Mouse (Mus musculus): ENCODE measurements at regions not wholly inside any gene's neighbourhood (a gene's known extent, or its start where the extent isn't known, plus 50 kb on each side); places are given as distances from the start of the nearest gene placed in this dataset.

GRCm38 (mm10) chr13:53934457-53934856 is 121.0 kb downstream of the Drd1 start:
- Histone ChIP-seq H3K4me3 (ENCODE audit: low read depth, low read length) (no peak overlapping the region), H3K4me1 (ENCODE audit: control insufficient read depth, insufficient read depth, low read length) (no peaks in the 10 kb centered on the region)
- ATAC-seq (ENCODE audit: low read depth): no peak

GRCm38 (mm10) chr13:53926128-53926527 is 129.4 kb downstream of the Drd1 start:
- no peak for ATAC-seq (ENCODE audit: low read depth)
- 84% methylated on average over 4 of the region's 4 CpGs for WGBS
- H3K27ac ChIP-seq (ENCODE audit: low read depth, low read length): no peak overlapping the region

More at GRCm38 (mm10) chr13:53934457-53934856, 121.0 kb downstream of the Drd1 start:
- Histone ChIP-seq H3K9ac (replicated peaks; ENCODE audit: low read depth, low read length) (no peak overlapping the region), H3K27ac (ENCODE audit: low read depth, low read length) (no peak overlapping the region), H3K9me3 (ENCODE audit: control insufficient read depth, low read length) (no peaks in the 10 kb centered on the region), H3K36me3 (ENCODE audit: control insufficient read depth, insufficient read depth, low read length) (no peaks in the 10 kb centered on the region), H3K4me2 (ENCODE audit: low read depth, low read length) (no peak overlapping the region), H3K27me3 (ENCODE audit: control insufficient read depth, insufficient read depth, low read length) (no peaks in the 10 kb centered on the region)
- 89% methylated on average over 6 of the region's 6 CpGs for WGBS

GRCm38 (mm10) chr13:53924433-53924832 is 131.1 kb downstream of the Drd1 start:
- ATAC-seq (ENCODE audit: low read depth): no peak

More at GRCm38 (mm10) chr13:53926128-53926527, 129.4 kb downstream of the Drd1 start:
- Histone ChIP-seq H3K9me3 (ENCODE audit: control insufficient read depth, low read length) (no peaks in the 10 kb centered on the region), H3K27me3 (ENCODE audit: control insufficient read depth, insufficient read depth, low read length) (no peaks in the 10 kb centered on the region), H3K9ac (replicated peaks; ENCODE audit: low read depth, low read length) (no peak overlapping the region), H3K4me3 (ENCODE audit: low read depth, low read length) (no peak overlapping the region), H3K4me1 (ENCODE audit: control insufficient read depth, insufficient read depth, low read length) (no peaks in the 10 kb centered on the region), H3K4me2 (ENCODE audit: low read depth, low read length) (no peak overlapping the region), H3K36me3 (ENCODE audit: control insufficient read depth, insufficient read depth, low read length) (no peaks in the 10 kb centered on the region)

GRCm38 (mm10) chr13:53923721-53924374 is 131.7 kb downstream of the Drd1 start:
- no peak overlapping the region for H3K4me3 ChIP-seq (ENCODE audit: low read depth, low read length)
- no peak for ATAC-seq (ENCODE audit: low read depth)
- 49% methylated on average over 7 of the region's 7 CpGs for WGBS
- no peak overlapping the region for H3K27ac ChIP-seq (ENCODE audit: low read depth, low read length)
- no peak overlapping the region for H3K9ac ChIP-seq (replicated peaks; ENCODE audit: low read depth, low read length)
- no peaks in the 10 kb centered on the region for H3K4me1 ChIP-seq (ENCODE audit: control insufficient read depth, insufficient read depth, low read length)
- H3K4me2 ChIP-seq (ENCODE audit: low read depth, low read length): no peak overlapping the region
- no peaks in the 10 kb centered on the region for H3K9me3 ChIP-seq (ENCODE audit: control insufficient read depth, low read length)
- no peaks in the 10 kb centered on the region for H3K27me3 ChIP-seq (ENCODE audit: control insufficient read depth, insufficient read depth, low read length)
- no peaks in the 10 kb centered on the region for H3K36me3 ChIP-seq (ENCODE audit: control insufficient read depth, insufficient read depth, low read length)

More at GRCm38 (mm10) chr13:53924433-53924832, 131.1 kb downstream of the Drd1 start:
- no peak overlapping the region for H3K9ac ChIP-seq (replicated peaks; ENCODE audit: low read depth, low read length)
- no peak overlapping the region for H3K27ac ChIP-seq (ENCODE audit: low read depth, low read length)
- H3K27me3 ChIP-seq (ENCODE audit: control insufficient read depth, insufficient read depth, low read length): no peaks in the 10 kb centered on the region
- H3K36me3 ChIP-seq (ENCODE audit: control insufficient read depth, insufficient read depth, low read length): no peaks in the 10 kb centered on the region
- H3K4me2 ChIP-seq (ENCODE audit: low read depth, low read length): no peak overlapping the region
- 88% methylated on average over 4 of the region's 4 CpGs for WGBS
- no peaks in the 10 kb centered on the region for H3K4me1 ChIP-seq (ENCODE audit: control insufficient read depth, insufficient read depth, low read length)
- no peak overlapping the region for H3K4me3 ChIP-seq (ENCODE audit: low read depth, low read length)
- H3K9me3 ChIP-seq (ENCODE audit: control insufficient read depth, low read length): no peaks in the 10 kb centered on the region

- H3K27ac ChIP-seq (ENCODE audit: low read depth, low read length): no peak overlapping the region
- H3K4me3 ChIP-seq (ENCODE audit: low read depth, low read length): no peak overlapping the region
- no peak for ATAC-seq (ENCODE audit: low read depth)
- no peak overlapping the region for H3K9ac ChIP-seq (replicated peaks; ENCODE audit: low read depth, low read length)
- H3K36me3 ChIP-seq (ENCODE audit: control insufficient read depth, insufficient read depth, low read length): no peaks in the 10 kb centered on the region
- H3K9me3 ChIP-seq (ENCODE audit: control insufficient read depth, low read length): no peaks in the 10 kb centered on the region
- 84% methylated on average over 5 of the region's 5 CpGs for WGBS
- H3K27me3 ChIP-seq (ENCODE audit: control insufficient read depth, insufficient read depth, low read length): no peaks in the 10 kb centered on the region
- H3K4me2 ChIP-seq (ENCODE audit: low read depth, low read length): no peak overlapping the region
- no peaks in the 10 kb centered on the region for H3K4me1 ChIP-seq (ENCODE audit: control insufficient read depth, insufficient read depth, low read length)
These were observed 133.7 kb downstream of the Drd1 start for GRCm38 (mm10) chr13:53921796-53922195.

GRCm38 (mm10) chr13:53919851-53920381 is 135.6 kb downstream of the Drd1 start:
- Histone ChIP-seq H3K9me3 (ENCODE audit: control insufficient read depth, low read length) (no peaks in the 10 kb centered on the region), H3K36me3 (ENCODE audit: control insufficient read depth, insufficient read depth, low read length) (no peaks in the 10 kb centered on the region), H3K4me3 (ENCODE audit: low read depth, low read length) (no peak overlapping the region), H3K4me2 (ENCODE audit: low read depth, low read length) (no peak overlapping the region), H3K27ac (ENCODE audit: low read depth, low read length) (no peak overlapping the region), H3K9ac (replicated peaks; ENCODE audit: low read depth, low read length) (no peak overlapping the region), H3K4me1 (ENCODE audit: control insufficient read depth, insufficient read depth, low read length) (no peaks in the 10 kb centered on the region), H3K27me3 (ENCODE audit: control insufficient read depth, insufficient read depth, low read length) (no peaks in the 10 kb centered on the region)
- ATAC-seq (ENCODE audit: low read depth): no peak
- WGBS: 64% methylated on average over 5 of the region's 5 CpGs

GRCm38 (mm10) chr13:53915456-53915855 is 140.0 kb downstream of the Drd1 start:
- H3K4me2 ChIP-seq (ENCODE audit: low read depth, low read length): no peak overlapping the region
- H3K9me3 ChIP-seq (ENCODE audit: control insufficient read depth, low read length): no peaks in the 10 kb centered on the region
- WGBS: 91% methylated on average over 8 of the region's 8 CpGs
- H3K36me3 ChIP-seq (ENCODE audit: control insufficient read depth, insufficient read depth, low read length): no peaks in the 10 kb centered on the region
- H3K27me3 ChIP-seq (ENCODE audit: control insufficient read depth, insufficient read depth, low read length): no peaks in the 10 kb centered on the region
- H3K4me3 ChIP-seq (ENCODE audit: low read depth, low read length): no peak overlapping the region
- H3K4me1 ChIP-seq (ENCODE audit: control insufficient read depth, insufficient read depth, low read length): no peaks in the 10 kb centered on the region
- no peak overlapping the region for H3K9ac ChIP-seq (replicated peaks; ENCODE audit: low read depth, low read length)
- no peak overlapping the region for H3K27ac ChIP-seq (ENCODE audit: low read depth, low read length)
- no peak for ATAC-seq (ENCODE audit: low read depth)

GRCm38 (mm10) chr13:53914434-53914833 is 141.1 kb downstream of the Drd1 start:
- H3K36me3 ChIP-seq (ENCODE audit: control insufficient read depth, insufficient read depth, low read length): no peaks in the 10 kb centered on the region
- WGBS: 87% methylated on average over 11 of the region's 11 CpGs
- ATAC-seq (ENCODE audit: low read depth): no peak
- H3K4me2 ChIP-seq (ENCODE audit: low read depth, low read length): no peak overlapping the region
- H3K4me3 ChIP-seq (ENCODE audit: low read depth, low read length): no peak overlapping the region
- H3K4me1 ChIP-seq (ENCODE audit: control insufficient read depth, insufficient read depth, low read length): no peaks in the 10 kb centered on the region
- no peak overlapping the region for H3K9ac ChIP-seq (replicated peaks; ENCODE audit: low read depth, low read length)
- no peaks in the 10 kb centered on the region for H3K27me3 ChIP-seq (ENCODE audit: control insufficient read depth, insufficient read depth, low read length)
- no peak overlapping the region for H3K27ac ChIP-seq (ENCODE audit: low read depth, low read length)
- no peaks in the 10 kb centered on the region for H3K9me3 ChIP-seq (ENCODE audit: control insufficient read depth, low read length)

GRCm38 (mm10) chr13:53913501-53913900 is 142.0 kb downstream of the Drd1 start:
- H3K27me3 ChIP-seq (ENCODE audit: control insufficient read depth, insufficient read depth, low read length): no peaks in the 10 kb centered on the region
- H3K27ac ChIP-seq (ENCODE audit: low read depth, low read length): no peak overlapping the region
- no peaks in the 10 kb centered on the region for H3K4me1 ChIP-seq (ENCODE audit: control insufficient read depth, insufficient read depth, low read length)
- no peaks in the 10 kb centered on the region for H3K36me3 ChIP-seq (ENCODE audit: control insufficient read depth, insufficient read depth, low read length)
- no peaks in the 10 kb centered on the region for H3K9me3 ChIP-seq (ENCODE audit: control insufficient read depth, low read length)
- H3K4me3 ChIP-seq (ENCODE audit: low read depth, low read length): no peak overlapping the region
- WGBS: 53% methylated on average over 10 of the region's 10 CpGs
- no peak overlapping the region for H3K9ac ChIP-seq (replicated peaks; ENCODE audit: low read depth, low read length)
- ATAC-seq (ENCODE audit: low read depth): no peak
- H3K4me2 ChIP-seq (ENCODE audit: low read depth, low read length): no peak overlapping the region
